Mouse (Mus musculus) heart, postnatal 0 days (tissue): ENCODE results near the gene Gm43191. TPM values are rescaled to one million over a fixed set of nuclear protein-coding genes. Genes with fewer than 3 reads are reported as not detected.

ENCODE experiments used
- ATAC-seq: fragments of 200-750 bp; cut with Nextera tagmentation; 2 replicates; pipeline ENCODE4 v1.8.0; 2017; ENCODE audit warnings: low read depth, moderate number of reproducible peaks, moderate library complexity; ENCODE audit not compliant: insufficient read depth
- DNase-seq: peaks from one replicate; pipeline ENCODE4 v3.0.0-alpha.2; 2016; ENCODE audit warnings: low spot score
- H3K27ac ChIP-seq: fragments of 300-500 bp; sonication (generic); 2 replicates; pipeline ENCODE4 v1.5.1; 2014; ENCODE audit warnings: low read depth, mild to moderate bottlenecking
- H3K27me3 ChIP-seq: fragments of 300-500 bp; sonication (generic); 2 replicates; pipeline ENCODE4 v1.6.1; 2014; ENCODE audit warnings: low read length, mixed read lengths; ENCODE audit not compliant: control insufficient read depth, insufficient read depth
- H3K36me3 ChIP-seq: fragments of 300-500 bp; sonication (generic); replicated peaks from 2 replicates; pipeline ENCODE4 v1.6.1; 2014; ENCODE audit warnings: low read length, mixed read lengths; ENCODE audit not compliant: control insufficient read depth, insufficient read depth
- H3K4me1 ChIP-seq: fragments of 300-500 bp; sonication (generic); 2 replicates; pipeline ENCODE4 v1.6.1; 2014; ENCODE audit warnings: antibody characterized with exemption; ENCODE audit not compliant: control insufficient read depth, insufficient read depth
- H3K4me2 ChIP-seq: fragments of 300-500 bp; sonication (generic); 2 replicates; pipeline ENCODE4 v1.6.1; 2014; ENCODE audit warnings: low read depth, mild to moderate bottlenecking, low read length, moderate library complexity
- H3K4me3 ChIP-seq: fragments of 300-500 bp; sonication (generic); 2 replicates; pipeline ENCODE4 v1.5.1; 2014; ENCODE audit warnings: low read depth, low read length
- H3K9ac ChIP-seq: fragments of 300-500 bp; sonication (generic); replicated peaks from 2 replicates; pipeline ENCODE4 v1.6.1; 2014; ENCODE audit warnings: low read depth, low read length, mixed read lengths
- H3K9me3 ChIP-seq: fragments of 300-500 bp; sonication (generic); replicated peaks from 2 replicates; pipeline ENCODE4 v1.6.1; 2016; ENCODE audit warnings: low read length; ENCODE audit not compliant: control insufficient read depth
- CTCF ChIP-seq: IDR thresholded peaks from 2 replicates; pipeline ENCODE4 v1.5.1; 2016; ENCODE audit warnings: antibody characterized with exemption, control low read depth, low read depth
- EP300 ChIP-seq: IDR thresholded peaks from 2 replicates; pipeline ENCODE4 v1.6.1; 2016; ENCODE audit warnings: antibody characterized with exemption, low read depth
- WGBS: fragments of 180-500 bp; shearing (Covaris S2); extraction: QIAGEN DNeasy Blood & Tissue Kit; methylation state at CpG from one replicate; pipeline ENCODE4 v1.1.7; 2014; 5-methylcytosine and 5-hydroxymethylcytosine counted together
- polyA plus RNA-seq: library from polyadenylated mRNA; unstranded; fragments of >200 nt; fragmentation: Nextera tagmentation; extraction: Ambion mirVana; gene quantifications from 2 replicates; pipeline ENCODE4 v1.2.1, GENCODE M21; 2015
- total RNA-seq: library from RNA; depleted of rRNA; stranded (reverse); fragments of >200 nt; gene quantifications from 2 replicates; pipeline ENCODE4 v1.2.3, GENCODE M21; 2014; ENCODE audit warnings: low replicate concordance

Gm43191 gene
- total and polyA plus RNA-seq, 2 experiments from 2014 or later = not detected

DNA sequence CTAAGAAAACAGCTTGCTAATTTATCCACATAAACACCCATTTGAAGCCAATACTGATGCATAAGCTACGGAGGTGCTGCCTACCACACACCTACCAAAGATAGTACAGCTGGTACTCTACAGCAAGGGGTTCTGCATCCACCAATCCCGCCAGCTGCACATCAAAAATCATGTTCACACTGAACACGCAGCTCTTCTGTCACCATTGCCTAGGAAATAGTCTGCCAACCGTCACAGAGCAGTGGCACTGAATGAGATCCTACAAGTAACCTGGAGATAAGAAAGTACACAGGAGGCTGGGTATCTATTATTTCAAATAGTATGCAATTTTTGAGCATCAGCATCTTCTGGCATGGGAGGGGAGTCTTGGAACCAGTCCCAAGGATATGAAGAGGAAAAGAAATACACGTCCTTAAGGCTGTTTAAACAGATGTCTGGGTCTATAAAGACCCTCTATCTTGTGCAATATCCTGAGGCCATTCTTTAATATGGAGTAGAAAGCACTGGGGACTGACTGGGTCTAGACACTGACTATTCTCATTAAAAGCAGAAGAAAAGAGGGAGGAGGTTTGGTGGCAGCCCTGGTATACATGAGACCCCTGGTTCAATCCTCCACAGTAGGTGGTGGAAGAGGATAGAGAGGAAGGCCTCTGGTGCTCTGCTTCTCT lies 27.6 kb downstream of the Gm43191 start:
- Histone ChIP-seq H3K27me3 (no peaks in the 10 kb centered on the region), H3K36me3 (peaks cover 7% of the 10 kb centered on the region), H3K27ac (no peak overlapping the region), H3K4me3 (no peak overlapping the region), H3K9me3 (no peaks in the 10 kb centered on the region), H3K9ac (no peak overlapping the region), H3K4me1 (peaks cover 25% of the 10 kb centered on the region; the same call in 1 of the 2 replicates), H3K4me2 (no peak overlapping the region)
- 34% methylated on average over 5 of the region's 5 CpGs for WGBS
- DNase-seq (no peak), ATAC-seq (no peak)
- TF ChIP-seq EP300 (no peak), CTCF (no peak)

DNA sequence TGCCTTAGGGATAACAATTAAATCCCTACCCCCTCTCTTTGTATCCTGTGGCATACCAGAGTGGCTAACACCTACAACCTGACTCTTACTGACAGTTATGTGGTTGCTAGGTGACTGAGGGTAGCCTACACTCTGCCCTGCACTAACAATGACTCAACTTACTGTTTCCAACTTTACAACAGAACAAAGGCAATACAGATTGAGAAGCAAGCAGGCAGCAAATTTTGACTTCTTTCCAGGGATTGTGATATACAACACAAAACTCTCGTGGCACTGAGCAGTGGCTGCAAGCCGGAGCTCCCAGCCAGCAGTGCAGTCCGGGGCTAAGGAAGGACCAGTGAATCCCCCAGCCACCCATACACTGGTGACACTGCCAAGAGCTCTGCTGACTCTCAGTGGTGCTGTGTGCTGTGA lies 29.0 kb downstream of the Gm43191 start:
- Histone ChIP-seq H3K27me3 (no peaks in the 10 kb centered on the region), H3K4me2 (no peak overlapping the region), H3K4me3 (no peak overlapping the region), H3K36me3 (peaks cover 15% of the 10 kb centered on the region), H3K27ac (no peak overlapping the region), H3K4me1 (peaks cover 19% of the 10 kb centered on the region; the same call in 1 of the 2 replicates), H3K9ac (no peak overlapping the region), H3K9me3 (no peaks in the 10 kb centered on the region)
- TF ChIP-seq EP300 (no peak), CTCF (no peak)
- 35% methylated on average over 3 of the region's 3 CpGs for WGBS
- ATAC-seq (peak; percentile 47; the same call in 1 of the 2 replicates), DNase-seq (no peak)

DNA sequence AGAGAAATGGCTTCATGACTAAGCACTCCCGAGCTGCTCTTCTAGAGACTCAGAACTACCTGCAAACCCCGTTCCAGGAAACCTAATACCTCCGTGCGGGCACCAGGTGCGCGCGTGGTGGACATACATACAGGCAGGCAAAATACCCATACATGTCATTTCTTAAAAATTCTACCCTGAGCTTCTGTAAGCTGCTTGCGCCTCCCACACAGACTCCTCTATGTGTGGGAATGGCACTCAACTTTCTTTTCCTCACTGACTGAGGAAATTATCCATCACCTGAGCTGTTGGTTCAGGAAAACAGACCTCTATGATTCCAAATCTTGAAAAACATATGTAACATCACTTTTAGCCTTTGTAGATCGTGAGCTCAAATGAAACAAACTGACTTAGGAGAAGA lies 30.4 kb downstream of the Gm43191 start:
- Histone ChIP-seq H3K4me1 (0 out of 2 replicates have a peak, but pooled peaks cover 10% of the 10 kb centered on the region), H3K36me3 (peaks cover 27% of the 10 kb centered on the region), H3K27me3 (no peaks in the 10 kb centered on the region), H3K9me3 (no peaks in the 10 kb centered on the region), H3K4me2 (no peak overlapping the region), H3K27ac (no peak overlapping the region), H3K9ac (no peak overlapping the region), H3K4me3 (no peak overlapping the region)
- TF ChIP-seq CTCF (no peak), EP300 (no peak)
- no peak for DNase-seq
- 95% methylated on average over 9 of the region's 9 CpGs for WGBS
- no peak for ATAC-seq

DNA sequence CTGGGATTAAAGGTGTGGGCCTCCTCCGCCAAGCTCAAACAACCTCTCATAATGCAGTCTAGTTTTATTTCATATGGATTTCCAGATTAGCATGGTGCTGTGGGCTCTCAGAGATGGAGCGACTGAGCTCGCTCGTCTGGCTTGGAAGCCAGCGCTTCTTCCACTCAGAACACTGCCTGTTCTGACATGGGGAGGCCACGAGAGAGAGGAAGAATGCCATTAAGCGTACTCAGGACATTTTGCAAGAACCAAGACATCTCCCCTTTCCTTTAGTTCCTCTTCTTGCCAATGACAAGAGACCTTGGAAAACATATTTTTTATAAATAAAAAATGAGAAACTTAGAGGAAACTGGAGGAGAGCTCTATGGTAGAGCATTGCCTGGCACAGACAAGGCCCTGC lies 32.3 kb downstream of the Gm43191 start:
- peaks cover 42% of the 10 kb centered on the region for H3K36me3 ChIP-seq
- H3K4me2 ChIP-seq = no peak overlapping the region
- 95% methylated on average over 7 of the region's 7 CpGs for WGBS
- ATAC-seq = no peak
- H3K9ac ChIP-seq = no peak overlapping the region
- TF ChIP-seq EP300 (no peak), CTCF (no peak)
- no peak overlapping the region for H3K27ac ChIP-seq
- DNase-seq = no peak
- 0 out of 2 replicates have a peak, but pooled peaks cover 10% of the 10 kb centered on the region for H3K4me1 ChIP-seq
- H3K9me3 ChIP-seq = no peaks in the 10 kb centered on the region
- no peaks in the 10 kb centered on the region for H3K27me3 ChIP-seq
- no peak overlapping the region for H3K4me3 ChIP-seq

DNA sequence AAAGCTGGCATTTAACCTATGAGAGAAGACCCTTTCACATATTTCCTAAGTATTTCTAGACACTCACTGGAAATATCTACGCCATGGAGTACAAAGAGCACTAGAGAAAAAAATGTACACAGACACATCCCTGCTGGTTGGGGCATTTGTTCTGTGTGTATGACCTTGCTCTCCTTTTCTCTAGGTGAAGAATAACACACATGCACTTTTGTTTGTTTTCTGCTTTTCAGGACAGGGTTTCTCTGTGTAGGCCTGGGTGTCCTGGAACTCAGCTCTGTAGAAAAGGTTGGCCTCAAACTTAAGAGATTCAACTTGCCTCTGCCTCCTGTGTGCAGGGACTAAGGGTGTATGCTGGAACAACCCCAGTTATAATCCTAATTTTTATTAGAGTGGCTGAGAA lies 34.7 kb downstream of the Gm43191 start:
- H3K27me3 ChIP-seq = no peaks in the 10 kb centered on the region
- DNase-seq = no peak
- 93% methylated on average over 1 of the region's 1 CpGs for WGBS
- no peaks in the 10 kb centered on the region for H3K9me3 ChIP-seq
- H3K36me3 ChIP-seq = peaks cover 62% of the 10 kb centered on the region
- no peak for ATAC-seq
- H3K4me1 ChIP-seq = no peaks in the 10 kb centered on the region
- no peak overlapping the region for H3K4me3 ChIP-seq
- TF ChIP-seq EP300 (no peak), CTCF (no peak)
- H3K4me2 ChIP-seq = no peak overlapping the region
- no peak overlapping the region for H3K27ac ChIP-seq
- no peak overlapping the region for H3K9ac ChIP-seq

DNA sequence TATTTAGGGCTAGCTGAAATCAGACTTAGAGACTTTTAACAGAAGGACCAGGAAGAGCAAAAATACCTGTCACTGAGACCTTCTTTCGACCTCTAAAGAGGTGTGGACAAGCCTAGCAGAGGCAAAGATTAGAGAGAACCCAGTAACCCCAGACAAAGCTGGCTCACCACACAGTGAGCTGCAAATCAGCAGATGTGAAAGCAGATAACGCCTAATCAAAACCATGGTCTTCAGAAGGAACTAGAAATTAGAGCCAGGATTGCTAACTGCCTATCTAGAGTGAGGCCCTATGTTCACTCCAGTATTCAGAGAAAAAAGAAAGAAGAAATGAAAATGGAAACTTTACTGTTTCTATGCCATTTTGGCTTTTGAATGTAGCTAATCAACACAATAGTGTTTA lies 38.7 kb downstream of the Gm43191 start:
- no peak for DNase-seq
- H3K9me3 ChIP-seq = no peaks in the 10 kb centered on the region
- no peak overlapping the region for H3K9ac ChIP-seq
- H3K27me3 ChIP-seq = no peaks in the 10 kb centered on the region
- no peak overlapping the region for H3K4me2 ChIP-seq
- ATAC-seq = no peak
- 75% methylated on average over 2 of the region's 2 CpGs for WGBS
- no peak overlapping the region for H3K27ac ChIP-seq
- no peak overlapping the region for H3K4me3 ChIP-seq
- H3K36me3 ChIP-seq = peaks cover 89% of the 10 kb centered on the region
- no peak for TF ChIP-seq CTCF
- no peak for TF ChIP-seq EP300
- H3K4me1 ChIP-seq = no peaks in the 10 kb centered on the region
